Comparison of ENCODE assay signal across 8 mouse cellular contexts in the genomic region with DNA sequence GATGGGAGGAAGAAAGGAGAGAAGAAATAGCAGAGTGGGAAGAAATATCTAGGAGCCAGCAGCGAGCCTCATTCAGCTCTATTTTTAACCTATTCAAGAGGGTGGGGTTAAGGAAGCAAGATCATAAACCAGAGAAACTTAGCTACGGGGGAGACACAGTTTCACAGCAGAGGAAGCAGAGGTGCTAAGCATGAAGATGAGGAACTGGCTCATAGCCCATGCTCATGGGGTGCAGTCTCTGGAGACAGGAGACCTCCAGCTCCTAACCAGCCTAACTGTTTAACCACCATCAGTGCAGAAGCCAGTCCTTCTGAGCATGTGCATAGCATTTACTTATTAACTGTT. TPM values are rescaled to one million over a fixed set of nuclear protein-coding genes. Genes with fewer than 3 reads are reported as not detected.
DNase-seq lines count a peak whose midpoint lies in the region; ATAC-seq lines count a peak whose summit lies in the region.
"Had no signal": no experiment of that assay in that cellular context is flagged by ENCODE, and none has a peak within 500 bp of the region (broad histone marks: within the 10 kb centered on the region; RNA-seq: fewer than 3 reads in every experiment).

No protein-coding gene starts in this region.

- H3K9ac ChIP-seq in lung, embryonic 16.5 days (ENCODE audit: low read length), result no peak overlapping the region
- H3K9ac ChIP-seq in embryonic facial prominence, embryonic 14.5 days (ENCODE audit: low read depth, low read length), result no peak overlapping the region
- H3K9ac ChIP-seq in hindbrain, embryonic 13.5 days, result no peak overlapping the region
- H3K9ac ChIP-seq in neural tube, embryonic 15.5 days (replicated peaks), result no peak overlapping the region
- H3K9ac ChIP-seq: liver, embryonic 15.5 days had no signal

- peak overlapping the region; percentile 90 for H3K27ac ChIP-seq in lung, embryonic 16.5 days (ENCODE audit: low read length)
- peak overlapping the region; percentile 53; the same call in 1 of the 2 replicates for H3K27ac ChIP-seq in embryonic facial prominence, embryonic 14.5 days (replicated peaks; ENCODE audit: low read depth, low read length)
- H3K27ac ChIP-seq in hindbrain, embryonic 13.5 days, result peak overlapping the region; percentile 85
- peak overlapping the region; percentile 86 for H3K27ac ChIP-seq in neural tube, embryonic 15.5 days (replicated peaks)
- H3K27ac ChIP-seq: liver, embryonic 15.5 days had no signal

- no peaks in the 10 kb centered on the region for H3K27me3 ChIP-seq in lung, embryonic 16.5 days (ENCODE audit: control insufficient read depth, insufficient read depth, low read depth, low read length)
- no peaks in the 10 kb centered on the region for H3K27me3 ChIP-seq in embryonic facial prominence, embryonic 14.5 days (replicated peaks; ENCODE audit: control insufficient read depth, insufficient read depth, low read length)
- no peaks in the 10 kb centered on the region for H3K27me3 ChIP-seq in hindbrain, embryonic 13.5 days
- no peaks in the 10 kb centered on the region for H3K27me3 ChIP-seq in neural tube, embryonic 15.5 days (replicated peaks)
- H3K27me3 ChIP-seq: liver, embryonic 15.5 days had no signal

- H3K4me2 ChIP-seq in lung, embryonic 16.5 days (ENCODE audit: low read depth, low read length), result no peak overlapping the region
- no peak overlapping the region for H3K4me2 ChIP-seq in embryonic facial prominence, embryonic 14.5 days (ENCODE audit: low read depth, low read length)
- H3K4me2 ChIP-seq in hindbrain, embryonic 13.5 days, result peak overlapping the region; percentile 31; the same call in 1 of the 2 replicates
- H3K4me2 ChIP-seq in neural tube, embryonic 15.5 days, result peak overlapping the region; percentile 27; the same call in 1 of the 2 replicates
- H3K4me2 ChIP-seq: liver, embryonic 15.5 days had no signal

- WGBS in lung, embryonic 16.5 days, result 33% methylated on average over 2 of the region's 2 CpGs
- 49% methylated on average over 2 of the region's 2 CpGs for WGBS in embryonic facial prominence, embryonic 14.5 days
- WGBS in hindbrain, embryonic 13.5 days, result 38% methylated on average over 2 of the region's 2 CpGs
- WGBS in neural tube, embryonic 15.5 days, result 13% methylated on average over 2 of the region's 2 CpGs

- no peak overlapping the region for H3K4me3 ChIP-seq in lung, embryonic 16.5 days (ENCODE audit: low read length)
- no peak overlapping the region for H3K4me3 ChIP-seq in embryonic facial prominence, embryonic 14.5 days (ENCODE audit: low read depth, low read length)
- no peak overlapping the region for H3K4me3 ChIP-seq in hindbrain, embryonic 13.5 days
- H3K4me3 ChIP-seq in neural tube, embryonic 15.5 days (replicated peaks), result no peak overlapping the region
- H3K4me3 ChIP-seq: liver, embryonic 15.5 days had no signal

- no peaks in the 10 kb centered on the region for H3K36me3 ChIP-seq in lung, embryonic 16.5 days (ENCODE audit: control insufficient read depth, insufficient read depth, low read length)
- H3K36me3 ChIP-seq in embryonic facial prominence, embryonic 14.5 days (ENCODE audit: control insufficient read depth, insufficient read depth, low read length), result no peaks in the 10 kb centered on the region
- no peaks in the 10 kb centered on the region for H3K36me3 ChIP-seq in hindbrain, embryonic 13.5 days
- no peaks in the 10 kb centered on the region for H3K36me3 ChIP-seq in neural tube, embryonic 15.5 days
- H3K36me3 ChIP-seq: liver, embryonic 15.5 days had no signal

- DNase-seq in lung, postnatal 25 days (ENCODE audit: low spot score), result no peak
- no peak for DNase-seq in embryonic facial prominence, embryonic 14.5 days (ENCODE audit: low spot score)
- DNase-seq in adrenal gland, postnatal 4 days (ENCODE audit: low spot score in 2 of 2), result no peak
- no peak for DNase-seq in adipocyte (ENCODE audit: low spot score)

- no peak for ATAC-seq in lung, embryonic 16.5 days (ENCODE audit: low read depth)
- ATAC-seq in embryonic facial prominence, embryonic 14.5 days (ENCODE audit: low read depth), result 0 out of 2 replicates have a peak, but pooled peaks have one; percentile 27
- no peak for ATAC-seq in hindbrain, embryonic 13.5 days (ENCODE audit: low FRiP score)
- peak; percentile 39 for ATAC-seq in neural tube, embryonic 15.5 days (ENCODE audit: low FRiP score)

- peaks cover 11% of the 10 kb centered on the region for H3K4me1 ChIP-seq in lung, embryonic 16.5 days (replicated peaks; ENCODE audit: control insufficient read depth, insufficient read depth, low read length)
- peaks cover 9% of the 10 kb centered on the region for H3K4me1 ChIP-seq in embryonic facial prominence, embryonic 14.5 days (ENCODE audit: control insufficient read depth, insufficient read depth, low read length)
- H3K4me1 ChIP-seq in hindbrain, embryonic 13.5 days (replicated peaks), result peaks cover 50% of the 10 kb centered on the region
- H3K4me1 ChIP-seq in neural tube, embryonic 15.5 days, result peaks cover 48% of the 10 kb centered on the region
- H3K4me1 ChIP-seq: liver, embryonic 15.5 days had no signal

- H3K9me3 ChIP-seq in lung, embryonic 16.5 days (ENCODE audit: control insufficient read depth, low read length), result peaks cover 4% of the 10 kb centered on the region; the same call in 1 of the 2 replicates
- peaks cover 14% of the 10 kb centered on the region for H3K9me3 ChIP-seq in embryonic facial prominence, embryonic 14.5 days (ENCODE audit: control insufficient read depth, low read length)
- H3K9me3 ChIP-seq in hindbrain, embryonic 13.5 days, result peaks cover 7% of the 10 kb centered on the region
- H3K9me3 ChIP-seq in neural tube, embryonic 15.5 days (replicated peaks), result no peaks in the 10 kb centered on the region
- H3K9me3 ChIP-seq: liver, embryonic 15.5 days had no signal

RNA-seq across cellular contexts. Expression of a gene that starts 34.5 kb away (rescaled TPM):
- polyA plus RNA-seq in lung, embryonic 16.5 days (2015; fragmentation: Nextera tagmentation; extraction: Ambion mirVana), result 0.09 TPM in 1 of 2 replicates, not detected in the other
- polyA plus RNA-seq in embryonic facial prominence, embryonic 14.5 days (2014; fragmentation: Nextera tagmentation; extraction: Ambion mirVana), result 0.16 and 0.42 TPM in 2 replicates
- 0.45 and 0.49 TPM in 2 replicates for polyA plus RNA-seq in hindbrain, embryonic 13.5 days (2015; fragmentation: Nextera tagmentation; extraction: Ambion mirVana)
- polyA plus RNA-seq in neural tube, embryonic 15.5 days (2015; fragmentation: Nextera tagmentation; extraction: Ambion mirVana), result 0.15 and 0.54 TPM in 2 replicates
- not detected for total RNA-seq in adrenal gland, postnatal 4 days (2021)
- polyA plus RNA-seq: liver, embryonic 15.5 days had no signal

Comparison
In these comparisons a context has a peak if more than half of its experiments do, and no peak if none do; other contexts are left out.
1. ATAC-seq: peak in embryonic facial prominence, embryonic 14.5 days (single experiment) and neural tube, embryonic 15.5 days (single experiment); none in lung, embryonic 16.5 days (single experiment) and hindbrain, embryonic 13.5 days (single experiment).
2. H3K4me2 ChIP-seq: peak in hindbrain, embryonic 13.5 days (single experiment) and neural tube, embryonic 15.5 days (single experiment); none in lung, embryonic 16.5 days (single experiment) and embryonic facial prominence, embryonic 14.5 days (single experiment).
3. Peak in every context shown above with its lines, with median percentiles within 50 percentile points of each other: H3K27ac ChIP-seq.